Mouse (Mus musculus) heart, embryonic 12.5 days (tissue): Measurements from ENCODE around the gene Lamc1. TPM values are rescaled to one million over a fixed set of nuclear protein-coding genes. Genes with fewer than 3 reads are reported as not detected.
A peak's percentile ranks its signal among the peaks of the same experiment; 100 is the strongest.

Source experiments
- ATAC-seq: fragments of 200-750 bp; cut with Nextera tagmentation; 2 replicates; pipeline ENCODE4 v1.8.0; 2017; ENCODE audit warnings: moderate TSS enrichment, moderate library complexity; ENCODE audit not compliant: insufficient number of reproducible peaks, low FRiP score
- H3K27ac ChIP-seq: fragments of 300-500 bp; sonication (generic); 2 replicates; pipeline ENCODE4 v1.5.1; 2016; ENCODE audit warnings: mild to moderate bottlenecking, moderate library complexity; ENCODE audit not compliant: poor library complexity, severe bottlenecking
- H3K27me3 ChIP-seq: fragments of 300-500 bp; sonication (generic); replicated peaks from 2 replicates; pipeline ENCODE4 v1.6.1; 2016; ENCODE audit warnings: mild to moderate bottlenecking, moderate library complexity
- H3K36me3 ChIP-seq: fragments of 300-500 bp; sonication (generic); 2 replicates; pipeline ENCODE4 v1.6.1; 2016; ENCODE audit warnings: mild to moderate bottlenecking, moderate library complexity
- H3K4me1 ChIP-seq: fragments of 300-500 bp; sonication (generic); replicated peaks from 2 replicates; pipeline ENCODE4 v1.6.1; 2016; ENCODE audit warnings: mild to moderate bottlenecking
- H3K4me2 ChIP-seq: fragments of 300-500 bp; sonication (generic); 2 replicates; pipeline ENCODE4 v1.6.1; 2016; ENCODE audit warnings: mild to moderate bottlenecking, moderate library complexity
- H3K4me3 ChIP-seq: fragments of 300-500 bp; sonication (generic); 2 replicates; pipeline ENCODE4 v1.5.1; 2016; ENCODE audit warnings: mild to moderate bottlenecking
- H3K9ac ChIP-seq: fragments of 300-500 bp; sonication (generic); 2 replicates; pipeline ENCODE4 v1.6.1; 2016; ENCODE audit warnings: mild to moderate bottlenecking, moderate library complexity
- H3K9me3 ChIP-seq: fragments of 300-500 bp; sonication (generic); replicated peaks from 2 replicates; pipeline ENCODE4 v1.6.1; 2016; ENCODE audit warnings: mild to moderate bottlenecking, moderate library complexity
- WGBS: fragments of 180-500 bp; shearing (Covaris S2); methylation state at CpG from one replicate; pipeline ENCODE4 v1.1.7; 2016; 5-methylcytosine and 5-hydroxymethylcytosine counted together
- polyA plus RNA-seq: library from polyadenylated mRNA; unstranded; fragments of >200 nt; fragmentation: Nextera tagmentation; extraction: Ambion mirVana; gene quantifications from 2 replicates; pipeline ENCODE4 v1.2.1, GENCODE M21; 2016

Lamc1 gene
- polyA plus RNA-seq, 1 experiment from 2014 or later: 134 TPM

DNA sequence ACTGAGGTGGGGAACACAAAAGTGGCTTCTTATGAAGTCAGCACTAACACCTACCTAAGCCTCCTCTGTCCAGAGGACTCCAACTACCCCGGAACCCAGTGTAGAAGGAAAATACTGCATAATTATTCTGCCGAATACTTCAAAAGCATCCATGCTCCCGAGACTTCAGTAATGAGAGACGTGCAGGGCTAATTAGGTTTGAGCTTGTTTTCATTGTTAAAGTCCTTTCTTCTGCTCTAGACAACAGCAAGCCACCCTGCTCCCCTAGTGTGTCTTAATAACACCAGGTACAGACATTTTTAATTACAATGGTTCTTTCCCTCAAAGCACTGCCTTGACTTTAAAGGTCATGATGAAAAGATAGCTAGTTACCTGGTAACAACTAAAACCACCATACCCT is 51.1 kb downstream of the Lamc1 start:
- Histone ChIP-seq H3K9me3 (no peaks in the 10 kb centered on the region), H3K4me1 (peaks cover 82% of the 10 kb centered on the region), H3K9ac (no peak overlapping the region)

DNA sequence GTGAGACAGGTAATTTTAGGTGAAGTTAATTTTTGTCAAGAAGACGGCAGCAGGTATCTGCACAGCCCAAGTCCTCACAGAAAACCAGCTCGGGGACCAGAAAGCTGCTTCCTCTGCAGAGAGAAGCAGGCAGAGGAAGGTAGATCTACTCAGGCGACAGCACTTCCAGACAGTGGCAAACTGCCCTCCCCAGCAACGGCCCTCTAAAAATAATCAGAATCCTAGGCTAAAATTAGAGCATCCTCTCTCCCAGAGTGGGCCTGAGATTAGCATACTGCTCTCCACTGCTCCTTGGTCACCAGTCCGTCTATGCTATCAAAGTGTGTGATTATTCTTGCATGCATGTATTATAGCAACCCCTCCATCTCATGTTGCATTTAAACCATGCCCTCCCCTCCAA is 52.2 kb downstream of the Lamc1 start:
- WGBS: 18% methylated on average over 5 of the region's 5 CpGs
- H3K9ac ChIP-seq: peak overlapping the region; percentile 65
- peak overlapping the region; percentile 94 for H3K27ac ChIP-seq
- no peaks in the 10 kb centered on the region for H3K9me3 ChIP-seq
- peak overlapping the region; percentile 59 for H3K4me2 ChIP-seq
- peaks cover 79% of the 10 kb centered on the region for H3K4me1 ChIP-seq
- H3K27me3 ChIP-seq: no peaks in the 10 kb centered on the region
- no peak overlapping the region for H3K4me3 ChIP-seq
- H3K36me3 ChIP-seq: no peaks in the 10 kb centered on the region
- ATAC-seq: peak; percentile 40; the same call in 1 of the 2 replicates

More for the DNA sequence above, 51.1 kb downstream of the Lamc1 start:
- H3K36me3 ChIP-seq: no peaks in the 10 kb centered on the region
- no peak overlapping the region for H3K4me2 ChIP-seq
- ATAC-seq: no peak
- no peak overlapping the region for H3K4me3 ChIP-seq
- peak overlapping the region; percentile 70 for H3K27ac ChIP-seq
- WGBS: 67% methylated on average over 4 of the region's 4 CpGs
- H3K27me3 ChIP-seq: no peaks in the 10 kb centered on the region

DNA sequence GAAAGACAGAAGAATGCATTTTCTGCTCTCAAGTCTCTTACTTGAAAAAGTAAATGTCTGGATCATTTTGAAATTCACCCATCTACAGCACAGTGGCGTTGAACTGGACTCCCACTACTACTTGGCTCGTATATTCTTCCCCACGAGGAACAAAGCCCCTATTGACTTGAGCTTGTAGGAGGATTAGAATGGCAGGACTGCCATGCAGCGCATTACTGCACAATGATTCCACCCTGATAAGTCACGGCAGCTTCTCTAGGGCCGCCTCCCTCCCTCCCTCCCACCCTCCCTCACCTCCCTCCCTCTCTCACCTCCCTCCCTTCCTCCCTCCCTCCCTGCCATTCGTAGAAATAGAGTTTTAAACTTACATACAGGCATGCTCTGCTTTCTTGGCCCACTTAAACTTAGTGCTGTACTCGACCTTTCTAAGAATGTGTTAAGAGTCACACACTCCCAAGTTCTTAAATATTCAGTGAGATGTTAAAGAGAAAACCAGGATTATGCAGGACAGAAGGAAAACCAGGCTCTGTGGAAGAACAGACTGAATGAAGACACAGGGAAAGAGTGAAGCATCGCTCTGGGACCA is 54.5 kb downstream of the Lamc1 start:
- no peaks in the 10 kb centered on the region for H3K27me3 ChIP-seq
- no peak overlapping the region for H3K4me3 ChIP-seq
- peak overlapping the region; percentile 82 for H3K27ac ChIP-seq
- peak overlapping the region; percentile 7; the same call in 1 of the 2 replicates for H3K4me2 ChIP-seq
- H3K9ac ChIP-seq: 0 out of 2 replicates have a peak overlapping the region, but pooled peaks have one; percentile 48
- H3K4me1 ChIP-seq: peaks cover 85% of the 10 kb centered on the region
- no peaks in the 10 kb centered on the region for H3K9me3 ChIP-seq
- WGBS: 32% methylated on average over 9 of the region's 9 CpGs
- no peak for ATAC-seq
- H3K36me3 ChIP-seq: no peaks in the 10 kb centered on the region

DNA sequence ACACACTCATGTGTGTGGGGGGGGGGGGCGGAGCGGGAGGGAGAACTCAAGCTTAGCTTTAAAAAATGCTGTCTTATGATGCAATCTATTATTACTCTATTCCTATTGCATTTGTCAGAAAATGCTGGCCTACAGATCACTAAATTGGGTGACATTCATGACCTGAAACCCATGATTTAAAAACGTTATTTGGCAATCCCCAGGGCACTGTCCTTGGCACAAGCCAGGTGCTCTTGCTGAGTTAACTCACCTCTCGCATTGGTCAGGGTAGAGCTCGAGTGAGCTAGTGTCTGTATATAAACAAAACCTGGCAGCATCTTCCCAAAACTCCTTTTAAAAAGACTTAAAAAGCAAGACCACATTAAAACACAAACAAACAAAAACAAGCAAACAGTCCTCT is 57.1 kb downstream of the Lamc1 start:
- no peaks in the 10 kb centered on the region for H3K9me3 ChIP-seq
- no peak overlapping the region for H3K4me2 ChIP-seq
- H3K4me1 ChIP-seq: peaks cover 81% of the 10 kb centered on the region
- H3K27ac ChIP-seq: no peak overlapping the region; the same call in 1 of the 2 replicates
- no peaks in the 10 kb centered on the region; the same call in 1 of the 2 replicates for H3K36me3 ChIP-seq
- no peak overlapping the region for H3K9ac ChIP-seq
- WGBS: 83% methylated on average over 5 of the region's 5 CpGs
- no peaks in the 10 kb centered on the region for H3K27me3 ChIP-seq
- no peak for ATAC-seq
- no peak overlapping the region for H3K4me3 ChIP-seq

DNA sequence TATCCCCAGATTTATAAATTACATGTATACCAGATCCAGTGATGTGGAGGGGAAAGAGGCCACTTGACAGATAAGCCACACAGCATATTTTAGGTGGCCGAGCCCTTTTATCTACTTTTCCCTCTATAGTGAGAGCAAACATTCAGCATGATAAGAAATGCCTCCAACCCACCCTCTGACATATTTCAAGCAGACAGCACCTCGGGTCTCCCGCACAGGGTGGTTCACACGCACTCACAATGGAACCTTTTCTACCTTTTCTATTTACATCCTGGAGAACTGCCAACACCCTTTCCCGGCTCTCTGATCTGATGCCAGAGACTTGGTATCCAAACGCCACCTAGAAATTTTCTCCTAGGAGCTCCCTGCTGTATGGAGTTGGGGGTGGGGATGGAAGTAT is 58.0 kb downstream of the Lamc1 start:
- H3K27me3 ChIP-seq: no peaks in the 10 kb centered on the region
- H3K4me2 ChIP-seq: peak overlapping the region; percentile 53
- H3K9ac ChIP-seq: no peak overlapping the region
- peaks cover 73% of the 10 kb centered on the region for H3K4me1 ChIP-seq
- peak; percentile 55; the same call in 1 of the 2 replicates for ATAC-seq
- H3K9me3 ChIP-seq: no peaks in the 10 kb centered on the region
- no peak overlapping the region for H3K4me3 ChIP-seq
- 4% methylated on average over 6 of the region's 6 CpGs for WGBS
- no peaks in the 10 kb centered on the region; the same call in 1 of the 2 replicates for H3K36me3 ChIP-seq
- H3K27ac ChIP-seq: peak overlapping the region; percentile 82

DNA sequence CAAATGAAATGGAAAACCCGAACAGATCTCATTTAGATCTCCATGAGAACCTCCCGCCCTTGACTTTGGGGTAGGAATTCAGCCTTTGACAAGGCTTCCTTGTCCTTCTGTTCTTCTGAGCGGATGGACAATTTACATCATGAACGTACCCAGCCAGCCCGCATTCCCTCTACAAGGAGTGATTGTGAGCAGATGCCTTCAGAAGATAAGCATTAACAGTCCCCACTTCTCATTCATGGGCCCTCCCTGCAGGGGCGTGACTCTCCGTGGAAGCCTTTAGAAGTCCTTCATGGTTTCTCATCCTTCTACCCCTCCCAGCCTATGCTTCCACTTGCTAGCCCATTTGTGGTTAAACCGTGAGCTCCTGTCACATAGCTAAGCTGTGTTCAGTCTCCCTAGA is 58.9 kb downstream of the Lamc1 start:
- no peaks in the 10 kb centered on the region for H3K27me3 ChIP-seq
- no peak for ATAC-seq
- H3K9me3 ChIP-seq: no peaks in the 10 kb centered on the region
- peak overlapping the region; percentile 24 for H3K4me2 ChIP-seq
- WGBS: 36% methylated on average over 8 of the region's 8 CpGs
- H3K4me1 ChIP-seq: peaks cover 72% of the 10 kb centered on the region
- H3K27ac ChIP-seq: peak overlapping the region; percentile 81
- no peak overlapping the region for H3K9ac ChIP-seq
- no peaks in the 10 kb centered on the region; the same call in 1 of the 2 replicates for H3K36me3 ChIP-seq
- H3K4me3 ChIP-seq: no peak overlapping the region

GRCm38 (mm10) chr1:153270827-153271226 is 61.8 kb downstream of the Lamc1 start:
- Histone ChIP-seq H3K9ac (no peak overlapping the region), H3K27ac (no peak overlapping the region), H3K27me3 (no peaks in the 10 kb centered on the region), H3K4me3 (no peak overlapping the region), H3K4me2 (no peak overlapping the region), H3K4me1 (peaks cover 78% of the 10 kb centered on the region), H3K36me3 (no peaks in the 10 kb centered on the region; the same call in 1 of the 2 replicates), H3K9me3 (no peaks in the 10 kb centered on the region)
- no peak for ATAC-seq
- WGBS: 95% methylated on average over 15 of the region's 15 CpGs

GRCm38 (mm10) chr1:153269681-153270080 is 62.9 kb downstream of the Lamc1 start:
- H3K27ac ChIP-seq: no peak overlapping the region
- no peaks in the 10 kb centered on the region; the same call in 1 of the 2 replicates for H3K36me3 ChIP-seq
- H3K4me2 ChIP-seq: no peak overlapping the region
- no peaks in the 10 kb centered on the region for H3K9me3 ChIP-seq
- peaks cover 78% of the 10 kb centered on the region for H3K4me1 ChIP-seq
- 83% methylated on average over 6 of the region's 6 CpGs for WGBS
- no peak overlapping the region for H3K9ac ChIP-seq
- H3K27me3 ChIP-seq: no peaks in the 10 kb centered on the region
- no peak for ATAC-seq
- no peak overlapping the region for H3K4me3 ChIP-seq

DNA sequence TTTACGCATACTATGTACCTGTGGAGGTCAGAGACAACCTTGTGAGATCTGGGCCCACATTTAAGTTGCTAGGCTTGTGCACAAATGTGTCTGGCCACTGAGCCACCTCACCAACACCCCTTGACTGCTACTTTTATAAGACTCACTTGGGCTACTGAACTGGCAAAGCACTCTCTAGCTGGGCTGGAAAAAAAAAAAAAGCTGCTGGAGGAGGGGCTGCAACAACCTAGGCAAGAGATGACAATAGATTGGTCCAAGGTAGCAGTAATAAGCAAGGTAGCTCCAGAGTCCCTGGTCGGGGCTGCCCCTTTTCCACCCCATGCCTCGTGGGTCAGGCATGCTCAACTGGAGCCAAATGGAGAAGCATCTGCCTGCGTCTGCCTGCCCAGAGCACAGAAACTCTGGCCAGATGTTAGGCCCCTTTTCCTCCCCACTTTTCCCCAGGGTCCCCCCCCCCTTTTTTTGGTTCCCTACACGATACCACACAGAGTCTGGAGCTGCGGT is 63.7 kb downstream of the Lamc1 start:
- H3K9me3 ChIP-seq: no peaks in the 10 kb centered on the region
- H3K9ac ChIP-seq: no peak overlapping the region
- WGBS: 75% methylated on average over 6 of the region's 6 CpGs
- no peaks in the 10 kb centered on the region for H3K27me3 ChIP-seq
- no peak for ATAC-seq
- peak overlapping the region; percentile 83 for H3K27ac ChIP-seq
- H3K4me2 ChIP-seq: no peak overlapping the region
- no peak overlapping the region for H3K4me3 ChIP-seq
- H3K36me3 ChIP-seq: no peaks in the 10 kb centered on the region; the same call in 1 of the 2 replicates
- peaks cover 80% of the 10 kb centered on the region for H3K4me1 ChIP-seq

GRCm38 (mm10) chr1:153268306-153268705 is 64.3 kb downstream of the Lamc1 start:
- Histone ChIP-seq H3K4me1 (peaks cover 80% of the 10 kb centered on the region), H3K9me3 (no peaks in the 10 kb centered on the region), H3K4me3 (no peak overlapping the region), H3K9ac (no peak overlapping the region), H3K36me3 (no peaks in the 10 kb centered on the region; the same call in 1 of the 2 replicates), H3K4me2 (no peak overlapping the region), H3K27ac (peak overlapping the region; percentile 83), H3K27me3 (no peaks in the 10 kb centered on the region)
- ATAC-seq: no peak
- WGBS: 35% methylated on average over 7 of the region's 7 CpGs

GRCm38 (mm10) chr1:153267730-153268129 is 64.9 kb downstream of the Lamc1 start:
- no peak for ATAC-seq
- Histone ChIP-seq H3K9me3 (no peaks in the 10 kb centered on the region), H3K4me2 (no peak overlapping the region), H3K27ac (peak overlapping the region; percentile 83), H3K27me3 (no peaks in the 10 kb centered on the region), H3K4me3 (no peak overlapping the region), H3K36me3 (no peaks in the 10 kb centered on the region; the same call in 1 of the 2 replicates), H3K9ac (no peak overlapping the region), H3K4me1 (peaks cover 84% of the 10 kb centered on the region)
- 89% methylated on average over 7 of the region's 7 CpGs for WGBS
